Mouse (Mus musculus) liver, postnatal 0 days (tissue): ENCODE data around the gene F10.

Experiments
- CTCF ChIP-seq: sonication (generic); IDR thresholded peaks from 2 replicates; pipeline ENCODE4 v1.5.1; 2016; ENCODE audit warnings: antibody characterized with exemption, low read depth
- EP300 ChIP-seq: IDR thresholded peaks from 2 replicates; pipeline ENCODE4 v1.6.1; 2016; ENCODE audit warnings: antibody characterized with exemption, low read depth, mild to moderate bottlenecking

- TF ChIP-seq EP300 = no peak
- TF ChIP-seq CTCF = no peak
These were observed 49.5 kb upstream of the F10 start for GRCm38 (mm10) chr8:12987571-12987970.
